Mouse (Mus musculus) lung, embryonic 14.5 days (tissue): ENCODE results near the gene Ckb. TPM values are rescaled to one million over a fixed set of nuclear protein-coding genes. Genes with fewer than 3 reads are reported as not detected.

Experiments used
- ATAC-seq: fragments of 200-750 bp; cut with Nextera tagmentation; 2 replicates; pipeline ENCODE4 v1.8.0; 2017; ENCODE audit warnings: mild to moderate bottlenecking, moderate TSS enrichment, moderate library complexity; ENCODE audit not compliant: insufficient read depth
- DNase-seq: peaks from one replicate; pipeline ENCODE4 v3.0.0-alpha.2; 2015
- H3K27ac ChIP-seq: fragments of 300-500 bp; sonication (generic); 2 replicates; pipeline ENCODE4 v1.5.1; 2014; ENCODE audit warnings: low read depth, mild to moderate bottlenecking, moderate library complexity
- H3K27me3 ChIP-seq: fragments of 300-500 bp; sonication (generic); 2 replicates; pipeline ENCODE4 v1.6.1; 2014; ENCODE audit warnings: low read length, control low read depth; ENCODE audit not compliant: insufficient read depth
- H3K36me3 ChIP-seq: fragments of 300-500 bp; sonication (generic); 2 replicates; pipeline ENCODE4 v1.6.1; 2014; ENCODE audit warnings: control low read depth; ENCODE audit not compliant: insufficient read depth
- H3K4me1 ChIP-seq: fragments of 300-500 bp; sonication (generic); 2 replicates; pipeline ENCODE4 v1.6.1; 2014; ENCODE audit warnings: antibody characterized with exemption, control low read depth; ENCODE audit not compliant: insufficient read depth
- H3K4me2 ChIP-seq: fragments of 300-500 bp; sonication (generic); 2 replicates; pipeline ENCODE4 v1.6.1; 2014; ENCODE audit warnings: mild to moderate bottlenecking
- H3K4me3 ChIP-seq: fragments of 300-500 bp; sonication (generic); 2 replicates; pipeline ENCODE4 v1.5.1; 2014; ENCODE audit warnings: low read depth, low read length
- H3K9ac ChIP-seq: fragments of 300-500 bp; sonication (generic); 2 replicates; pipeline ENCODE4 v1.6.1; 2014
- H3K9me3 ChIP-seq: fragments of 300-500 bp; sonication (generic); 2 replicates; pipeline ENCODE4 v1.6.1; 2016; ENCODE audit warnings: low read depth, low read length, control low read depth
- CTCF ChIP-seq: IDR thresholded peaks from 2 replicates; pipeline ENCODE4 v1.5.1; 2016; ENCODE audit warnings: antibody characterized with exemption, low read depth
- WGBS: fragments of 180-500 bp; shearing (Covaris S2); extraction: QIAGEN DNeasy Blood & Tissue Kit; methylation state at CpG from one replicate; pipeline ENCODE4 v1.1.7; 2014; 5-methylcytosine and 5-hydroxymethylcytosine counted together
- polyA plus RNA-seq: library from polyadenylated mRNA; unstranded; fragments of >200 nt; fragmentation: Nextera tagmentation; extraction: Ambion mirVana; gene quantifications from 2 replicates; pipeline ENCODE4 v1.2.1, GENCODE M21; 2014

Gene Ckb
- polyA plus RNA-seq, 1 experiment from 2014 or later: 217 TPM

DNA sequence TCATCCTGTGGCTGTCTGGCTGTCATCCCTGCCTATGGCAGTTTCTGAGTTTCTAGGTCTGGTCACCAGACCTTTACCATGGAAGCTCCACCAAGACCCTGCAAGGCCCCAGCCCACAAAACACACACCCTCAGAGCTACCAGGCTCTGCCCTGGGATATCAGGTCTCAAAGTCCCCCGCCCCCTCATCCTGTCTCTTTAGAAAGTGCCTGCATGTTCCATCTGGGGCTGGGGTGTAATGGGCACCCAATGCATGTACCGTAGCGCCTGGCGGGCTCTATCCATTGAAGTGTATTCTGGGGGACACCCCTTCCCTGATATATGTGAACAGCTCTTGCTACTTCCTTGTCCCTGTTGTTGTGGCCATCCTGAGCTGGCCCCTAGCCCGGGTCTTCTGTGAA, 20.8 kb upstream of the Ckb start:
- H3K27ac ChIP-seq: no peak overlapping the region
- H3K36me3 ChIP-seq: no peaks in the 10 kb centered on the region
- DNase-seq: no peak
- peaks cover 30% of the 10 kb centered on the region for H3K4me1 ChIP-seq
- H3K4me3 ChIP-seq: no peak overlapping the region
- no peak for ATAC-seq
- WGBS: 89% methylated on average over 5 of the region's 5 CpGs
- TF ChIP-seq CTCF: no peak
- H3K4me2 ChIP-seq: no peak overlapping the region
- no peaks in the 10 kb centered on the region for H3K9me3 ChIP-seq
- H3K27me3 ChIP-seq: no peaks in the 10 kb centered on the region
- H3K9ac ChIP-seq: no peak overlapping the region

DNA sequence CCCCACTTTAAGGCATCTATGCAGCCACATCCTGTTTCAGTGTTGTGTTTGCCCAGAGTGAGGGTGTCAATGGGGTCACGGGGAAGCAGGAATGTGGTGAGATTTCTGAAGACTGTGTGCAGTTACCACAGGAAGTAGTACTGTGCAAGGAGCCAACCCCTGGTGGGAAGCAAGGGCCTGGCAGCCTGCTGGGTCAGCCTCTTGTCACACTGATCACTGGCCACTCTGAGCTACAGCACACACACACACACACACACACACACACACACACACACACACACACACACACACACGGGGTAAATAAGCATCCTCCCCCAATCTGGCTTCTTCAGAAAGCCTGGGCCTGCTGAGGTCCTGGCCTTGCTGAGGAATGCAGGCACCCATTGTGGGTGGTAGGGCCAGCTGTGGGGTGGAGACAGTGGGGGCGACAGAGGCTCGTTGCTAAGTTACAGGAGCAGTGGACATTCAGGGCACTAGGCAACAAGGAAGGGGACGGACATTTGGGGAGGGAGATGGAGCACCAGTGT, 19.3 kb upstream of the Ckb start:
- H3K4me2 ChIP-seq: no peak overlapping the region
- 0 out of 2 replicates have a peak, but pooled peaks have one; percentile 14 for TF ChIP-seq CTCF
- DNase-seq (peak; percentile 64), ATAC-seq (peak; percentile 24)
- no peaks in the 10 kb centered on the region for H3K27me3 ChIP-seq
- peaks cover 40% of the 10 kb centered on the region for H3K4me1 ChIP-seq
- no peak overlapping the region for H3K4me3 ChIP-seq
- WGBS: 10% methylated on average over 5 of the region's 5 CpGs
- no peaks in the 10 kb centered on the region for H3K36me3 ChIP-seq
- peak overlapping the region; percentile 65 for H3K27ac ChIP-seq
- H3K9ac ChIP-seq: no peak overlapping the region
- H3K9me3 ChIP-seq: no peaks in the 10 kb centered on the region

DNA sequence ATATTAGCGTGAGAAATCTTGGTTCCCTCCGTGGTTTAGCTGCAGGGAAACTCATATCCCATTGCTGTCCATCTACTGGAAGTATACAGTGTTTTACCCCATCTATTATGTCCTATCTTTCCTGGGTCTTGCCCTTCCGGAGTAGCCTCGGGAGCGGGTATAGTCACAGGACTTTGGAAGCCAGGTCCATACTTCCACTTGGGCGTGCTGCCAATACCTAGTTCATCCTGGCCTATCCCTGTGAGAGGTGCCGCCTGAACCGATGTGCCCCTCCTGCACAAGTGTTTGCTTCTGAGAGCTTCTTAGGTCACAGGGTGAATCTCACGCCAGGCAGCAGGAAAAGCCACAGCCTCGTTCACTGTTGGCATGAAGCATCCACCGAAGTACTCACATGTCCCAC, 17.3 kb upstream of the Ckb start:
- Histone ChIP-seq H3K27me3 (no peaks in the 10 kb centered on the region), H3K9ac (no peak overlapping the region), H3K4me2 (no peak overlapping the region), H3K9me3 (no peaks in the 10 kb centered on the region), H3K4me1 (peaks cover 30% of the 10 kb centered on the region), H3K4me3 (no peak overlapping the region), H3K36me3 (0 out of 2 replicates have a peak, but pooled peaks cover under 1% of the 10 kb centered on the region), H3K27ac (no peak overlapping the region)
- 63% methylated on average over 11 of the region's 11 CpGs for WGBS
- TF ChIP-seq CTCF: no peak
- ATAC-seq (no peak), DNase-seq (no peak)

GRCm38 (mm10) chr12:111688069-111688428, 15.9 kb upstream of the Ckb start:
- Histone ChIP-seq H3K27me3 (no peaks in the 10 kb centered on the region), H3K9me3 (no peaks in the 10 kb centered on the region), H3K4me2 (no peak overlapping the region; the same call in 1 of the 2 replicates), H3K4me3 (no peak overlapping the region), H3K27ac (peak overlapping the region; percentile 88), H3K9ac (no peak overlapping the region), H3K4me1 (peaks cover 18% of the 10 kb centered on the region), H3K36me3 (0 out of 2 replicates have a peak, but pooled peaks cover 11% of the 10 kb centered on the region)
- 19% methylated on average over 2 of the region's 2 CpGs for whole genome bisulfite sequencing
- no peak for TF ChIP-seq CTCF
- ATAC-seq (no peak), DNase-seq (no peak)

- peaks cover 19% of the 10 kb centered on the region for H3K4me1 ChIP-seq
- DNase-seq: peak; percentile 84
Measured at GRCm38 (mm10) chr12:111687350-111688068, 15.4 kb upstream of the Ckb start.

DNA sequence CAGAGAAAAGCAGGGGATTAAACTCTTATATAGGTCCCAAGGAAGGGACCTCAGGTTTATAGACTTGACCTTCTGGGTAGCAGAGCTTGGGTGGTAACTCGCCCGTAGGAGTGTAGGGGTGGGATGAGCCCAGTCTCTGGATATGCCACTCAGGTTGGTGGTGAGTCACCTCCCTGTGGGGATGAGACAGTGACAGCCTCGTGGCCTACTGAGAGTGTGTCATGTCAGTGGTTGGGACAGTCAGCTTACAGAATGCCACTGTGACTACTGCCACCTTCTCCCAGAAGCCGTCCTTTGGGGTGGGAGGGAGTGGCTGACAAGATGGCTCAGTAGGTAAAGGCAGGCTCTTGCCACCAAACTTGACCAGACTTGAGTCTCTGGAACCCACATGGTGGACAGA, 14.3 kb upstream of the Ckb start:
- Histone ChIP-seq H3K9me3 (no peaks in the 10 kb centered on the region), H3K27ac (peak overlapping the region; percentile 88; the same call in 1 of the 2 replicates), H3K36me3 (peaks cover 23% of the 10 kb centered on the region; the same call in 1 of the 2 replicates), H3K4me3 (no peak overlapping the region), H3K9ac (no peak overlapping the region), H3K4me1 (peaks cover 17% of the 10 kb centered on the region), H3K27me3 (no peaks in the 10 kb centered on the region), H3K4me2 (no peak overlapping the region)
- WGBS: 80% methylated on average over 4 of the region's 4 CpGs
- no peak for TF ChIP-seq CTCF
- no peak for DNase-seq
- ATAC-seq: no peak

More at GRCm38 (mm10) chr12:111687350-111688068, 15.4 kb upstream of the Ckb start:
- Histone ChIP-seq H3K4me2 (peak overlapping the region; percentile 18; the same call in 1 of the 2 replicates), H3K9ac (no peak overlapping the region; the same call in none of the 2 replicates), H3K36me3 (peaks cover 12% of the 10 kb centered on the region; the same call in 1 of the 2 replicates), H3K4me3 (no peak overlapping the region), H3K27me3 (no peaks in the 10 kb centered on the region), H3K27ac (peak overlapping the region; percentile 88), H3K9me3 (no peaks in the 10 kb centered on the region)
- no peak for TF ChIP-seq CTCF
- WGBS: 22% methylated on average over 14 of the region's 14 CpGs
- peak; percentile 79 for ATAC-seq

DNA sequence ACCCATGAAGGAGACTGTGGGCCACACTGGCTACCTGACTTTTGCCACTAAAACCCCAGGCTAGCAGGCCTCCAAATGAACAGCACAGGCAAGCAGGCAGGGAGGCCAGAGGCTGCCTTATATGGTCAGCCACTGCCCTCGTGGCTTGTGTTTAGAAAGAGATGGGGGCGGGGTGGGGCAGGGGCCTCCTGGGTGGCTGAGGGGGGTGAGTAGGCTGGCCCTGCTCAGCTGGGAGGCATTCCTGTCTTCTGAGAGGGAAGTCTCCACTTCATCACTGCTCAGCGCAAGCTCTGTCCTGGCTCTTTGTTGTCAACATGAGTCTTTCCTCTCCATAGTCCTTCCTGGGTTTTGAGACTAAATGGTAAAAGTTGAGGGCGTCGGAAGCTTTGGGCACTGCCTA, 10.7 kb upstream of the Ckb start:
- peaks cover 13% of the 10 kb centered on the region for H3K4me1 ChIP-seq
- DNase-seq (peak; percentile 57), ATAC-seq (peak; percentile 41; the same call in 1 of the 2 replicates)
- no peaks in the 10 kb centered on the region for H3K27me3 ChIP-seq
- TF ChIP-seq CTCF: no peak
- no peak overlapping the region for H3K4me3 ChIP-seq
- H3K36me3 ChIP-seq: peaks cover 34% of the 10 kb centered on the region; the same call in 1 of the 2 replicates
- peak overlapping the region; percentile 80 for H3K27ac ChIP-seq
- H3K4me2 ChIP-seq: no peak overlapping the region
- WGBS: 39% methylated on average over 5 of the region's 5 CpGs
- H3K9me3 ChIP-seq: no peaks in the 10 kb centered on the region
- H3K9ac ChIP-seq: no peak overlapping the region
